Mouse (Mus musculus) liver, postnatal 0 days (tissue): ENCODE data around the gene Itga2b.

Experiments
- CTCF ChIP-seq: sonication (generic); IDR thresholded peaks from 2 replicates; pipeline ENCODE4 v1.5.1; 2016; ENCODE audit warnings: antibody characterized with exemption, low read depth
- EP300 ChIP-seq: IDR thresholded peaks from 2 replicates; pipeline ENCODE4 v1.6.1; 2016; ENCODE audit warnings: antibody characterized with exemption, low read depth, mild to moderate bottlenecking

- TF ChIP-seq CTCF (no peak), EP300 (no peak)
Observed at GRCm38 (mm10) chr11:102435754-102436470, 34.0 kb downstream of the Itga2b start.
